In the genomic region with DNA sequence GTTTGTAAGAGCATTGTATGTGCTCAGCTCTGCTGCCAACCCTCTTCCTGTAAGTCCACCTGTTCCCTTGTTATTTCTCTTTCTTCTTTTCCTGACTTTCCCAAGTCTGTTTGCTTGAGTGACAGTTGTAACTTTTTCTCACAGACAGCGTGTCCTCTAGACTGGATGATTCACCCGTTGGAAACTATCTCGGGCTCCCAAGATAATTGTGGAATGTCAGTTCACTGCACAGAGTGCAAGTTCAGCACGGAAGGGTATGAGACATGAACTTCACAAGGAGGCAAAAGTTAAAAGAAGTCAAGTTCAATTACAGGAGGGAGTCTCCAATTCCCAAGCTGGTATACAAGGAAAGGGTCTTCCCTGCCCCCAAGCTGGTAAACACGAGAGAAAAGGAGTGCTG, we compare ENCODE assay signal across 18 mouse cellular contexts.
A peak's percentile ranks its signal among the peaks of the same experiment; 100 is the strongest.
DNase-seq lines count a peak whose midpoint lies in the region; ATAC-seq and TF ChIP-seq lines count a peak whose summit lies in the region.
"Had no signal": no experiment of that assay in that cellular context is flagged by ENCODE, and none has a peak within 500 bp of the region (broad histone marks: within the 10 kb centered on the region; RNA-seq: fewer than 3 reads in every experiment).

No protein-coding gene starts in this region.

- no peak for TF ChIP-seq POLR2A in embryonic fibroblast, embryonic 13.5 days (IDR thresholded peaks at IDR 0.05; ENCODE audit: low read depth, low read length)
- no peak for TF ChIP-seq POLR2A in myocyte (IDR thresholded peaks at IDR 0.05; ENCODE audit: insufficient read length, low read depth)

- 78% methylated on average over 5 of the region's 5 CpGs for WGBS in hindbrain, embryonic 12.5 days
- 87% methylated on average over 5 of the region's 5 CpGs for WGBS in forebrain, embryonic 10.5 days

- H3K9ac ChIP-seq in hindbrain, embryonic 12.5 days, result no peak overlapping the region
- H3K9ac ChIP-seq: forebrain, postnatal 0 days; liver, embryonic 12.5 days; lung, embryonic 14.5 days had no signal

- H3ac ChIP-seq in myocyte (ENCODE audit: control insufficient read depth, insufficient read length), result no peak overlapping the region

- no peak overlapping the region for H3K4me3 ChIP-seq in embryonic fibroblast, embryonic 13.5 days (ENCODE audit: insufficient read depth, low read length)
- no peak overlapping the region for H3K4me3 ChIP-seq in myocyte
- H3K4me3 ChIP-seq in hindbrain, embryonic 12.5 days, result no peak overlapping the region
- H3K4me3 ChIP-seq in forebrain, embryonic 10.5 days, result no peak overlapping the region
- H3K4me3 ChIP-seq: embryonic facial prominence, embryonic 10.5 days; layer of hippocampus, adult 2 months; liver, embryonic 12.5 days had no signal

- H3K79me2 ChIP-seq in myocyte (ENCODE audit: control insufficient read depth, insufficient read depth), result no peaks in the 10 kb centered on the region

- no peak for TF ChIP-seq CTCF in embryonic fibroblast, embryonic 13.5 days (IDR thresholded peaks at IDR 0.05; ENCODE audit: borderline replicate concordance, insufficient read depth, low read length)

- ATAC-seq in hindbrain, embryonic 12.5 days (ENCODE audit: low FRiP score), result no peak
- ATAC-seq: forebrain, postnatal 0 days; liver, embryonic 12.5 days; midbrain, embryonic 16.5 days had no signal

- H3K9me3 ChIP-seq in hindbrain, embryonic 12.5 days (replicated peaks), result no peaks in the 10 kb centered on the region
- H3K9me3 ChIP-seq in forebrain, embryonic 10.5 days, result no peaks in the 10 kb centered on the region
- H3K9me3 ChIP-seq: embryonic facial prominence, embryonic 10.5 days; liver, embryonic 12.5 days had no signal

- DNase-seq in gastrocnemius, postnatal 25 days, result peak; percentile 49
- no peak for DNase-seq in gastrocnemius, postnatal 4 days (ENCODE audit: low spot score in 2 of 2)
- DNase-seq in lung, postnatal 36 days, result peak; percentile 27
- DNase-seq in lung, postnatal 10 days, result no peak
- DNase-seq in forebrain, embryonic 10.5 days (ENCODE audit: extremely low spot score, low spot score), result no peak
- DNase-seq: adrenal gland, postnatal 10 days; cerebellum, adult 18-20 months; cerebellum, postnatal 36 days; forebrain, postnatal 0 days; left cerebral cortex, postnatal 4 days; lung, embryonic 14.5 days had no signal

- H3K27ac ChIP-seq in embryonic fibroblast, embryonic 13.5 days (ENCODE audit: insufficient read depth, low read length), result peak overlapping the region; percentile 92
- H3K27ac ChIP-seq in hindbrain, embryonic 12.5 days, result no peak overlapping the region
- no peak overlapping the region for H3K27ac ChIP-seq in forebrain, embryonic 10.5 days
- H3K27ac ChIP-seq: embryonic facial prominence, embryonic 10.5 days; layer of hippocampus, adult 2 months; liver, embryonic 12.5 days had no signal

- H3K4me2 ChIP-seq in myocyte (ENCODE audit: low read depth), result peak overlapping the region; percentile 8
- H3K4me2 ChIP-seq in hindbrain, embryonic 12.5 days (replicated peaks), result no peak overlapping the region
- H3K4me2 ChIP-seq: liver, embryonic 12.5 days; lung, embryonic 14.5 days had no signal

- H3K36me3 ChIP-seq in myocyte (ENCODE audit: control insufficient read depth, insufficient read depth), result no peaks in the 10 kb centered on the region
- H3K36me3 ChIP-seq in hindbrain, embryonic 12.5 days, result no peaks in the 10 kb centered on the region
- H3K36me3 ChIP-seq in forebrain, embryonic 10.5 days (replicated peaks), result no peaks in the 10 kb centered on the region
- H3K36me3 ChIP-seq: embryonic facial prominence, embryonic 10.5 days; liver, embryonic 12.5 days had no signal

- peaks cover 10% of the 10 kb centered on the region for H3K4me1 ChIP-seq in embryonic fibroblast, embryonic 13.5 days (ENCODE audit: control insufficient read depth, insufficient read depth, low read length)
- no peaks in the 10 kb centered on the region for H3K4me1 ChIP-seq in hindbrain, embryonic 12.5 days
- no peaks in the 10 kb centered on the region for H3K4me1 ChIP-seq in forebrain, embryonic 10.5 days
- H3K4me1 ChIP-seq: liver, embryonic 12.5 days had no signal

- no peaks in the 10 kb centered on the region for H3K27me3 ChIP-seq in myocyte (ENCODE audit: control insufficient read depth, insufficient read depth, insufficient read length)
- no peaks in the 10 kb centered on the region for H3K27me3 ChIP-seq in hindbrain, embryonic 12.5 days
- no peaks in the 10 kb centered on the region for H3K27me3 ChIP-seq in forebrain, embryonic 10.5 days (ENCODE audit: poor library complexity, severe bottlenecking)
- H3K27me3 ChIP-seq: liver, embryonic 12.5 days had no signal

TF ChIP-seq in myocyte, 11 proteins besides CTCF, POLR2A, EP300 and RAD21:
- TF ChIP-seq MYOG (IDR thresholded peaks at IDR 0.05; ENCODE audit: control insufficient read depth in 1 of 3, insufficient read depth in 1 of 3, insufficient read length in 2 of 3, low read depth in 2 of 3) (no peak), MYOD1 (IDR thresholded peaks at IDR 0.05; ENCODE audit: control insufficient read depth in 1 of 3, insufficient read length in 2 of 3, low read depth in 2 of 3) (no peak), MAX (IDR thresholded peaks at IDR 0.05; ENCODE audit: low read depth) (no peak), TCF12 (IDR thresholded peaks at IDR 0.05; ENCODE audit: insufficient read depth, poor library complexity, severe bottlenecking) (no peak)

Comparison
In these comparisons a context has a peak if more than half of its experiments do, and no peak if none do; other contexts are left out.
1. DNase-seq: peak in gastrocnemius, postnatal 25 days (single experiment) and lung, postnatal 36 days (single experiment); none in gastrocnemius, postnatal 4 days (0 of 2), lung, postnatal 10 days (single experiment) and forebrain, embryonic 10.5 days (single experiment).